Mouse (Mus musculus) hindbrain, postnatal 0 days (tissue): Measurements from ENCODE around the gene Fcnb. TPM values are rescaled to one million over a fixed set of nuclear protein-coding genes. Genes with fewer than 3 reads are reported as not detected.

Experiments used
- ATAC-seq: fragments of 200-750 bp; cut with Nextera tagmentation; 2 replicates; pipeline ENCODE4 v1.8.0; 2017; ENCODE audit warnings: mild to moderate bottlenecking, moderate TSS enrichment, moderate library complexity
- DNase-seq: peaks from one replicate; pipeline ENCODE4 v3.0.0-alpha.2; 2015; ENCODE audit warnings: low spot score
- H3K27ac ChIP-seq: fragments of 300-500 bp; sonication (generic); 2 replicates; pipeline ENCODE4 v1.5.1; 2014; ENCODE audit warnings: mild to moderate bottlenecking
- H3K27me3 ChIP-seq: fragments of 300-500 bp; sonication (generic); 2 replicates; pipeline ENCODE4 v1.6.1; 2014; ENCODE audit warnings: low read length, mixed read lengths; ENCODE audit not compliant: insufficient read depth
- H3K36me3 ChIP-seq: fragments of 300-500 bp; sonication (generic); 2 replicates; pipeline ENCODE4 v1.6.1; 2014; ENCODE audit warnings: low read length, mixed read lengths; ENCODE audit not compliant: insufficient read depth
- H3K4me1 ChIP-seq: fragments of 300-500 bp; sonication (generic); 2 replicates; pipeline ENCODE4 v1.6.1; 2014; ENCODE audit warnings: antibody characterized with exemption, low read length, mixed read lengths; ENCODE audit not compliant: insufficient read depth
- H3K4me2 ChIP-seq: fragments of 300-500 bp; sonication (generic); 2 replicates; pipeline ENCODE4 v1.6.1; 2014; ENCODE audit warnings: low read depth, mild to moderate bottlenecking, low read length, moderate library complexity, mixed read lengths
- H3K4me3 ChIP-seq: fragments of 300-500 bp; sonication (generic); 2 replicates; pipeline ENCODE4 v1.5.1; 2014; ENCODE audit warnings: low read length
- H3K9ac ChIP-seq: fragments of 300-500 bp; sonication (generic); replicated peaks from 2 replicates; pipeline ENCODE4 v1.6.1; 2014; ENCODE audit warnings: mild to moderate bottlenecking, low read length, moderate library complexity, mixed read lengths
- H3K9me3 ChIP-seq: fragments of 300-500 bp; sonication (generic); 2 replicates; pipeline ENCODE4 v1.6.1; 2016; ENCODE audit warnings: low read length, mixed read lengths
- CTCF ChIP-seq: IDR thresholded peaks from 2 replicates; pipeline ENCODE4 v1.5.1; 2016; ENCODE audit warnings: antibody characterized with exemption, control low read depth, low read depth
- WGBS: fragments of 180-500 bp; shearing (Covaris S2); extraction: QIAGEN DNeasy Blood & Tissue Kit; methylation state at CpG from one replicate; pipeline ENCODE4 v1.1.7; 2014; 5-methylcytosine and 5-hydroxymethylcytosine counted together
- polyA plus RNA-seq: library from polyadenylated mRNA; unstranded; fragments of >200 nt; fragmentation: Nextera tagmentation; extraction: Ambion mirVana; gene quantifications from 2 replicates; pipeline ENCODE4 v1.2.1, GENCODE M21; 2015
- total RNA-seq: library from RNA; depleted of rRNA; stranded (reverse); fragments of >200 nt; gene quantifications from 2 replicates; pipeline ENCODE4 v1.2.3, GENCODE M21; 2014

The Fcnb gene
- total and polyA plus RNA-seq, 2 experiments from 2014 or later: not detected

GRCm38 (mm10) chr2:28118518-28119116, 33.9 kb upstream of the Fcnb start:
- Histone ChIP-seq H3K36me3 (no peaks in the 10 kb centered on the region), H3K4me3 (no peak overlapping the region), H3K9ac (no peak overlapping the region), H3K9me3 (no peaks in the 10 kb centered on the region), H3K27me3 (no peaks in the 10 kb centered on the region), H3K27ac (no peak overlapping the region), H3K4me1 (peaks cover 11% of the 10 kb centered on the region; the same call in 1 of the 2 replicates), H3K4me2 (no peak overlapping the region)
- no peak for TF ChIP-seq CTCF
- no peak for ATAC-seq
- DNase-seq: no peak
- WGBS: 36% methylated on average over 6 of the region's 6 CpGs

DNA sequence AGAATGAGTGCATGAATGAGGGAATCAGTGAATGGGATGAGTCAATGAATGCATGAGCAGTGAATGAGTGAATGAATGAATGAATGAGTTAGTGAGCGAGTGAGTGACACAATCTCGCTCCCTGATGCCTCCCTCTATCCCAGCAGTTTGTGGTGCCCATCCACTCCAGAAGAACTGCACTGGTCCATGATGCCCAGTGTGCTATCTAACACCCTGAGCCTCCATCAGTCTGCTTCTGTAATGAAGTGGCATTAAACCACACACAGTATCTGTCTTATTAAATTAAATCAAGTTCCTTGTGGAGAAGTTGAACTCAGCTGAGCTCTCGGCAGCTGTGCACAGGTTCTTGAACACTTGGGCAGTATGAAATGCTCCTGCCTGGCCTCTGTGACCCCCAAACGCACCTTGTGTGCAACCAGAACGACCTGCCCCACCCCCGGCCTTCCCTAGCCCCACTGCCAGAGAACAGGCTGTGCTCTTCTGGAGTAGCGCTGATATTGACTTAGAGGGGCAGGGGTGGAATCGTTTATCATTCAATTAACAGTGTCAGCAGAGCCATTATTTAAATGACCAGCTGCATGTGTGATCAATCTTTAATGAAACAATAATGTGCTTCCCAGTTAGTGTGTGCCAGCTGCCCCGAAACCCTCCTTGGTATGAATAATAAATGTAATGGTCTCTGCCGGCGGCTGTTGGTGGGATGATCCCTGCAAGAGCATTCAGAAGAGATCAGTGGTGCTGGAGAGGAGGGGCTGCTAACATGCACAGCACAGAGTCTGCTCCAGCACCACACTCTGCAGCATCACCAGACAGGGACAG, 33.0 kb upstream of the Fcnb start:
- ATAC-seq: peak; percentile 51; the same call in 1 of the 2 replicates

GRCm38 (mm10) chr2:28108763-28109162, 24.1 kb upstream of the Fcnb start:
- no peak overlapping the region for H3K9ac ChIP-seq
- no peak overlapping the region for H3K4me3 ChIP-seq
- H3K9me3 ChIP-seq: no peaks in the 10 kb centered on the region
- no peaks in the 10 kb centered on the region for H3K27me3 ChIP-seq
- no peak overlapping the region for H3K27ac ChIP-seq
- H3K36me3 ChIP-seq: no peaks in the 10 kb centered on the region
- no peaks in the 10 kb centered on the region for H3K4me1 ChIP-seq
- DNase-seq: no peak
- no peak for ATAC-seq
- no peak for TF ChIP-seq CTCF
- no peak overlapping the region for H3K4me2 ChIP-seq
- WGBS: 78% methylated on average over 4 of the region's 5 CpGs

More for the DNA sequence above, 33.0 kb upstream of the Fcnb start:
- Histone ChIP-seq H3K36me3 (no peaks in the 10 kb centered on the region), H3K27me3 (no peaks in the 10 kb centered on the region), H3K4me1 (peaks cover 11% of the 10 kb centered on the region; the same call in 1 of the 2 replicates), H3K9ac (no peak overlapping the region), H3K4me3 (no peak overlapping the region), H3K4me2 (no peak overlapping the region), H3K27ac (no peak overlapping the region), H3K9me3 (no peaks in the 10 kb centered on the region)
- 31% methylated on average over 11 of the region's 11 CpGs for WGBS
- TF ChIP-seq CTCF: no peak
- peak; percentile 39 for DNase-seq

DNA sequence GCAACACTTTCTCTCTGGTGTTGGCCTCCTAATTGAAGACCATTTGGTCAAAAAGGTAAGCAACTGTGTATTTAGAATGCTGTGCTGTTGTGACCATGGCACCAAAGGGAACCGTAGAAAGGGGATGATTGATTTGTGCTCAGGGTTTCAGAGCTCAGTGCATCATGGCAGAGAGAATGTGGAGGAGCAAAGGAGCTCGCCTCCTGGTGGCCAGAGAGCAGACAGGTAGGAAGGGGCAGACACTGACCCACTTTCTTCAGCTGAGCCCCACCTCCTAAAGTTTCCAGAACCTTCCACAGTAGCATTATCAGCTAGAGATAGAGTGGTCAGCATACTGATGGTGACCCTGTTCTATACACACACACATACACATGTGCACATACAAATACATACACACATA, 21.3 kb upstream of the Fcnb start:
- Histone ChIP-seq H3K27me3 (no peaks in the 10 kb centered on the region), H3K9ac (no peak overlapping the region), H3K36me3 (no peaks in the 10 kb centered on the region), H3K4me1 (no peaks in the 10 kb centered on the region), H3K4me3 (no peak overlapping the region), H3K4me2 (no peak overlapping the region), H3K9me3 (no peaks in the 10 kb centered on the region), H3K27ac (no peak overlapping the region)
- ATAC-seq (no peak), DNase-seq (no peak)
- WGBS: 76% methylated on average over 2 of the region's 2 CpGs
- TF ChIP-seq CTCF: peak; percentile 54

DNA sequence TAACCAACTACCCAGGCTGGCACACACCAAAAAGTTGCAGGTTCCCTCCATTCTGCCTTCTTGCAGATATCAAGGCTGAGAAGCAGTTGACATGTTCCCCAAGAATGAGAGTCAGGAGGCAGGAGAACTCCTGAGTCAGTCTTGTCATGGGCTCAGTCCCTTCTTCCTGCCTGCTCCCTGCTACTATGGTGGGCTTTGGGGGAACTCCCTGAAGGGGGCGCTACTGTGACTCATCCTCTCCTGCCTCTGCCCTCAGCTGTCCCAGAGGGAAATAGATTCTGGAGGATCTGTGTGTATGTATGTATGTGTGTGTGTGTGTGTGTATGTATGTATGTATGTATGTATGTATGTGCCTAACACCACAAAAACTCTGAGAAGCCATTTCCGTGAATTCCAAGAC, 19.0 kb upstream of the Fcnb start:
- ATAC-seq: no peak
- Histone ChIP-seq H3K9ac (no peak overlapping the region), H3K9me3 (no peaks in the 10 kb centered on the region), H3K4me1 (no peaks in the 10 kb centered on the region), H3K4me2 (no peak overlapping the region), H3K36me3 (no peaks in the 10 kb centered on the region), H3K27ac (no peak overlapping the region), H3K27me3 (no peaks in the 10 kb centered on the region), H3K4me3 (no peak overlapping the region)
- 58% methylated on average over 2 of the region's 2 CpGs for WGBS
- 0 out of 2 replicates have a peak, but pooled peaks have one; percentile 14 for TF ChIP-seq CTCF
- no peak for DNase-seq

- Histone ChIP-seq H3K9ac (no peak overlapping the region), H3K4me1 (no peaks in the 10 kb centered on the region; the same call in 1 of the 2 replicates), H3K4me2 (no peak overlapping the region), H3K27ac (no peak overlapping the region), H3K4me3 (no peak overlapping the region), H3K9me3 (no peaks in the 10 kb centered on the region), H3K36me3 (no peaks in the 10 kb centered on the region), H3K27me3 (no peaks in the 10 kb centered on the region)
- no peak for DNase-seq
- no peak for ATAC-seq
- no peak for TF ChIP-seq CTCF
- WGBS: 86% methylated on average over 2 of the region's 2 CpGs
Observed at GRCm38 (mm10) chr2:28101892-28102291, 17.2 kb upstream of the Fcnb start.
